Mouse (Mus musculus): ENCODE measurements around the gene Otud7b.

Otud7b gene

DNA sequence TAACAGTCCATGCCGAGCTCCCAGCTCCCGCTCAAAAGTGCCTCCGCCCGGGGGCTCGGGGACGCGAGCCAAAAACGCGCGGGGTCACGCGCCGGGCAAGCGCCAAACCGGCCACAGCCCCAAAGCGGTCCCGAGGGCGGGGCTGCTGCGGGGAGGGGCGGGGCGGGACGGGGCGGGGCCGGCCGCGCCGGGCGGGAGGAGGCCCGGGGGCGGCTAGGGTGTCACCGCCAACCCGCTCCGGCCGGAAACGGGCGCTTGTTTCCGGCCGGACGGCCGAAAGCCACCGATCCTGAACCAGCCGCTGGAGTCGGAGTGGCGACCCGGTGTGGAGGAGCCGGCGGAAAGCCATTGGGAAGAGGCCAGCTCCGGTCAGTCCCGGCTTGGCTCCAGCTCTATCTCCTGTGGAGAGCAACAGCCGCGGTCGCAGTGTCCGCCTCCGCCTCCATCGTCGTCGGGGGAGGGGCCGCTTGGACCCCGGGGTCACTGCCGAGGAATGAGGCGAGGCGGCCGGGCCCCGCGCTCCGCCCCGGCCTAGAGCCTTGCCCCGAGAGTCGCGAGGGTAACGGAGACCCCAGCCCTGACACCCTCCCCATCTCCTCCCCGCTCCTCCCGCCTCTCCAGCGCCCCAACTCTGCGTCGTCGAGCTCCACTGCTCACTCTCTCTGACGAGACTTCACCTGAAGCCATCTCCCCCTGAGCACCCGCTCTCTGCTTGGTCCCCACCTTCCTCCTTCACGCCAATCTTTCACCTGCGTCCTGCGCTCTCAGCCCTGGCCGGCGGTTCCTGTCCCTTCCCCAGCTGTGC lies at the start of gene Otud7b:
TSS of gene Otud7b (plus strand) at position 267 of the 805 bp plus-strand sequence.
- DNase-seq (ENCODE audit: low spot score in 2 of 2) = peak; percentile 54 to 62

GRCm38 (mm10) chr3:96055294-96055693 lies 49.0 kb upstream of the Otud7b start:
- DNase-seq (ENCODE audit: low spot score in 2 of 2) = no peak

DNA sequence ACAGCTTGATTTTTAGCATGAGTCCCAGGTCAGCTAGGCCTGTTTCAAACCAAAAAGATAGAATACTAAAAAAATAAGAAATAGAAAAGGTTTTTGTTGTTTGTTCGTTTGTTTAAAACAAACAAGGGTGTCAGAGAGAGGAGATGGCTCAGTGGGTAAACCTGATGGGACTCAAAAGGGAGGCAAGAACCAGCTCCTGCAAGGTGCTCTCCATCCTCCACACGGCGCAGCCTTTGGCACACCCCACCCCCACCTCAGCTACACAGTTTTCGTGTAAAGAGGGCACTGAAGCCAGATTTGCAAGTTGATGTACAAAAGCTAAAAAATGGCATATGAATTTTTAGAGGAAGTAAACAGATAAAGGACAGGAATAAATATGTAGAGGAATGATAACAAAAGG lies 48.3 kb upstream of the Otud7b start:
- DNase-seq (ENCODE audit: low spot score in 2 of 2) = no peak

- peak; percentile 79 to 84 for DNase-seq (ENCODE audit: low spot score in 2 of 2)
Measured at GRCm38 (mm10) chr3:96057747-96058204, 46.6 kb upstream of the Otud7b start.

DNA sequence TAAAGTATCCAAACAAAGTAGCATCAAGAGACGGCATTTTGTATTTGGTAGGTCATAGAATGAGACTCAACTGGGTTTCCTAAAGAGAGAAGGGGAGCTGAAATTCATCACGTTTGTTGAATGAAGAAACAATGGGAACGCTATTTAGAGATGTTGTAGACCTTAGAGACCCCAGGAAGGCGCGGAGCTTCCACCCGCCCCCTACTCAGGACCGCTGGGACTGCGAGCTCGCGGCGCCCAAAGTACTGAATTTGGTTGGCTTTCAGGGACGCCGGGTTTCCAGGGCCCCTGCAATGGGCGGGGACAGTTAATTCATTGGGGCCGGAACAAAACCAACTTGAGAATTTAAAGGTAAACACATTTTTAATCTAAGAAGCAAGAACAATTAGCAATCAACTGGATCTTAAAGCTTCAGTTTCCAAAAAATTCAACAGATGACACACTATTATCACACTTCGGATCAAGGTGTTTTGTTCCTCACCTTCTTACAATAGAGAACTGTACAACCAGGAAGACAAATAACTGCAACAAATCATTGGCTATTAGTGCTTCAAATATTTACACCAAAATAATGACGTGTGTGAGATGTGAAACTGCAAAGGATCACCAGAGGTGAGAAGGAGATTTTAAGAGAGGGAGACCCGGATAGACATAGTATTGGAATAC lies 46.0 kb upstream of the Otud7b start, which contains the start of gene Vps45:
TSS of gene Vps45 (minus strand) at position 236 of the 666 bp plus-strand sequence.
- DNase-seq (ENCODE audit: low spot score in 2 of 2) = peak; percentile 66 to 72

DNA sequence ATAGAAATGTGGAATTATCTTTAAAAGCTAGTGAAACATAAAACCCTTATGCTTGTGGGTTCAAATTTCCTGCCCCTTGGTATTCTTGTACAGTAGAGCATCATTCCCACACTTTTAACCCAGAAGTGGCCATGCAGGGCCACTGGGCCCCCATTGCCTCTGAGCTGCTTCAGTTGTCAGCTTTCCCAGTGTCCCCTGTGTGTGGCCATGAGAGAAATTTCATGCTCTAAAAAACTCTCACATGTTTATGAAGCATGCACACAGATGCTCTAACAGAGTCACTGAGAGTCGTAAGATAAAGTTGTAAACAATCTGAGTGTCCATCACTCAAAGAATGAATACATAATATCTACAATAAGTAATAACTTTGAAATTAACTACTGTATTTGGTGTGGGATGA lies 44.2 kb upstream of the Otud7b start:
- DNase-seq (ENCODE audit: low spot score in 2 of 2) = no peak

GRCm38 (mm10) chr3:96063299-96063698 lies 41.0 kb upstream of the Otud7b start:
- no peak for DNase-seq (ENCODE audit: low spot score in 2 of 2)

DNA sequence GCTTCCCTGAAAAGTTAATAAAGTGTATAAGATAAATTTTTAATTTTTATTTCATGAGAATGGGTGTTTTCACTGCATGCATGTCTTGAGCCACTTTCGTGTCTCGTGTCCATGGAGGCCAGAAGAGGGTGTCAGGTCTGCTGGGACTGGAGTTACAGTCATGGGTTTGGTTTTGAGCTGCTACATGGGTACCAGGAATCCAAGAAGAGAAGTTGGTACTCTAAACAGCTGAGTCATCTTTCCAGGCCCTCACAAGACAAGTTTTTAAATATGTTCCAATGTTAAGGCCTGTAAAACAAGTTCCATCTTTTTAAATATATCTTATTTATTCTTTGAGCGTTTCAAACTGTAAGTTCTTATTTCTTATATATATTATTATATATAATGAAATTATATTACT lies 40.1 kb upstream of the Otud7b start:
- no peak for DNase-seq (ENCODE audit: low spot score in 2 of 2)

GRCm38 (mm10) chr3:96065147-96065546 lies 39.2 kb upstream of the Otud7b start:
- DNase-seq (ENCODE audit: low spot score in 2 of 2) = no peak

- peak; percentile 21 to 47 for DNase-seq (ENCODE audit: low spot score in 2 of 2)
Measured at GRCm38 (mm10) chr3:96065754-96066375, 38.5 kb upstream of the Otud7b start.

DNA sequence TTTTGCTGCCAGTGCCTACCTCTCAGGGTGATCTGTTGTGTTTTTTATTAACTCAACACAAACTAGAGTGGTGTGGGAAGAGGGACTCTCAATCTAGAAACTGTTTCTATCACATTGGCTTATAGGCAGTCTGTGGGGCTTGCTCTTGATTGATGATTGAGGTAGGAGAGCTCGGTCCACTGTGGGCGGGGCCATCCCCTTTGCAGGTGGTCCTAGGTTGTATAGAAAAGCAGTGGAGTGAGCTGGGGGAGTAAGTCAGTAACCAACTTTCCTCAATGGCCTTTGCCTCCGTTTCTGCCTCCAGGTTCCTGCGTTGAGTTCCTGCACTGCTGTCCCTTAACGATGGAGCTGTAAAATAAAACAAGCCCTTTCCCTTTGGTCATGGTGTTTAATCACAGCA lies 37.6 kb upstream of the Otud7b start:
- no peak for DNase-seq (ENCODE audit: low spot score in 2 of 2)

DNA sequence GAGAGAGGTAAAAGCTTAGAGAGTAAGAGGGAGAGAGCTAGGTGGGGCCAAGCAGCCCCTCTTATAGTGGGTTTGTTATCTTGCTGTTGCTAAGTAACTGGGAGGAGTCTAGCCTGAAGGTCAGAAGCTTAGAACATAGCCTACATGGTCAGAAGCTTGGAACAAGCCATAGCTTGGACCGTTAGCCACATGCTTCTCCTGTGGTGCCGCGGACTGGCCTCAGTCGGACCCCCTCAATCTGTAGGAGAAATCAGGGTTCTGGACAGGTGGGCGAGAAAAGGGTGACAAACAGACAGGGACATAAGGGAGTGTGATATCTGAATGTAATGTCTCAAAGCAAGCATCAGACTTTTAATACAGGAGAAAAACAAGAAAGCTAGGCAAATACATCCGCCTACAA lies 35.3 kb upstream of the Otud7b start:
- no peak for DNase-seq (ENCODE audit: low spot score in 2 of 2)

- DNase-seq (ENCODE audit: low spot score in 2 of 2) = no peak
Measured at GRCm38 (mm10) chr3:96069542-96069941, 34.8 kb upstream of the Otud7b start.

DNA sequence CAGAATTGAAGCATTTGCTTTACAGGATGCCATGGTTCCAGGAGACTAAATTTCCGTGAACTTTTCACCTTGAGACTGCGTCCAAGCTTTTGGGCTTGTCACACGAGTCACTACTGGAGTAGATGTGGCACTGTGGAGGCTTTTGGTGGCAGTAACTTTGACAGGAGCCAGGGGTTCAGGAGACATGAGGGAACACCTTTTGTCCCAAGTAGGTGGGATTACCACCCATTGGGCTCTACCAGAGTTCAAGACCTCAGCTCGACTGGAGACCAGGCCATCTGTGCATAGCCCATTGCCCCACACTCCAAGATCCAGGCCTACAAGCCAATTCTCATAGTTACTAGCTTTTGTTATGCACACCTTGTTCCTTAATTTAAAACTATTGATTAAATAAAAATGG lies 34.1 kb upstream of the Otud7b start:
- DNase-seq (ENCODE audit: low spot score in 2 of 2) = no peak

GRCm38 (mm10) chr3:96072921-96073486 lies 31.3 kb upstream of the Otud7b start:
- no peak for DNase-seq (ENCODE audit: low spot score in 2 of 2)

DNA sequence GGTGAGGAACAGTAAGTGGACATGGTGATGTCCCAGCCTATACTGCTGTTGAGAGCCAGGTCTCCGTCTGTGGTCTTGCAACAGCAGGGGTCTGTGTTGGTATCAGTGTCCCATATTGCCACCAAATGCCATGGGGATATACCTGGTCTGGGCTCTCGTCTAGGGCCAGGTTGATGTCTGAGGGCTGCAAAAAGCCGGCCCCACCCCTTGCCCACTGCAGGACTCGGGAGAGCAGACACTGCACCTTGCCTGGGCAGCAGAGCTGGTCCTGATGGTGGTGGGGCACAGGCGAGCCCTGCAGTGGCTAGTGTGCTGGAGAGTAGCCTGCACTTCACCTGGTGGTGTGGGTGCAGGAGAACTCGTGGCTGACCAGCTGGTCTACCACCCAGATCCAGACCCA lies 26.3 kb upstream of the Otud7b start:
- DNase-seq (ENCODE audit: low spot score in 2 of 2) = no peak

GRCm38 (mm10) chr3:96078711-96079110 lies 25.6 kb upstream of the Otud7b start:
- no peak for DNase-seq (ENCODE audit: low spot score in 2 of 2)

DNA sequence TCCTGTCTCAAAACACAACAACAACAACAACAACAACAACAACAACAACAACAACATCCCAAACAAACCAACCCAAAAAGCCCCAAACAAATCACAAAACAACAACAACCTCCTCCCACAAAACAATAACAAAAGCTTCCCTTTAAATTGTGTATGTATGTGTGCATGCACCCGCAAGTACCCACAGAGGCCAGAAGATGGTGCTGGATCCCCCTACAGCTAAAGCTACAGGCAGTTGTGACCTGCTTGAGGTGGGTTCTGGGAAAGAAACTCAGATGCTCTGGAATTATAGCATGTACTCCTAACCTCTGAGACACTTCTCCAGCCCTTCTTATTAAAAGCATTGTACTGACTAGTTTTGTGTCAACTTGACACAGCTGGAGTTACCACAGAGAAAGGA lies 23.3 kb upstream of the Otud7b start:
- DNase-seq (ENCODE audit: low spot score in 2 of 2) = peak; percentile 27 to 44

DNA sequence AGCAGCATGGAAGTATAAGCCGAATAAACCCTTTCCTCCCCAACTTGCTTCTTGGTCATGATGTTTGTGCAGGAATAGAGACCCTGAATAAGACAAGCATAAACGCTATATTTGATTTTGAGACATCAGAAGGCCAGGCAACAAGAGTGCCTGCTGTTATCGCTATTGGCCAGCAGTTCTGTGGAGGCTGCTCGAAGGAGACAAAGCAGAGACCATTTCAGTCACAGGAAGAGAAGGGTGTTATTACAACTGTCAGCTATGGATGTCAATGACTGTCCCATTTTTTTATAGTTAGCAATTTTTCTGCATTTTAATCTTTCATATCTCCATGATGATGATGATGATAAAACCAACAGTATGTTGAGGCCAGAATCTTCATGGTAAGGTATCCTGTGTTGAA lies 22.7 kb upstream of the Otud7b start:
- DNase-seq (ENCODE audit: low spot score in 2 of 2) = no peak

- no peak for DNase-seq (ENCODE audit: low spot score in 2 of 2)
Measured at GRCm38 (mm10) chr3:96082100-96082499, 22.2 kb upstream of the Otud7b start.

DNA sequence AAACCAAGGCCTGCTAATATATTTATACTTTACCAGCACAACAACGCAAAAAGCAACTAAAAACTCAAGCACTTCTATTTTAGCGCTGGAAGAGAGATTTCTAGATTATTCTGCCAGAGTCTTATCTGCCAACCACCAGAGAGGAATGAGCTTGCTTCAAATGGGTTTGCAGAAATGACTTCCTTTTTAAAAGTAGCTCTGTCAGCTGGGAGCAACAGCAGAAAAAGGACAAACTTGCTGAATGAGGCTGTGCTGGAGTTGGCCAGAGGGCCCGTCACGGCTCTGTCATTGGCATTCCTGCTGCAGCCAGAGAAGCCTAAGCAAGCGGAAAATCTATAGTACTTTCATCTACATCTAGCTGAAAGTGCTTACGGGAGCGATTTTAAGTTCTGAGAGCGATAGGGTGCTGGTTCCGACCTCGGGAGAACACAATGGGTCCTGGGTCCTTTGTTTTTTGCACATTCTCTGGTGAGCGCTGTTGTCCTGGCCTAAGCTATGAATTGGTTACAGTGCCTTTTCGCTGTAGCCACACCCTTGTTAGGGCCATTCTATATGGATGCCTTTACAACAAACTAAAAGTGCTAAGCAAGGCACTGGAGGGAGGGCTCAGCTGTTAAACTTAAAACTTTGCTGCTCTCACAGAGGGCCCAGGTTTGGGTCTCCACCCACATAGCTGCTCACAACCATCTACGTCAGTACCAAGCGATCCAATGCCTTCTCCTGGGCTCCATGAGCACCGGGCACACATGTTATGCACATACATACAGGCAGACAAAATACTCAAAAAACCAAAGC lies 21.4 kb upstream of the Otud7b start:
- DNase-seq (ENCODE audit: low spot score in 2 of 2) = no peak
